Mouse (Mus musculus) embryonic fibroblast, embryonic 13.5 days (primary cell): Measurements from ENCODE around the gene Itgam.

ENCODE experiments used
- CTCF ChIP-seq: IDR thresholded peaks from 2 replicates; pipeline ENCODE4 v1.5.1; 2011; ENCODE audit warnings: mild to moderate bottlenecking, control low read depth, low read length, moderate library complexity, borderline replicate concordance; ENCODE audit not compliant: insufficient read depth
- POLR2A ChIP-seq: IDR thresholded peaks from 2 replicates; pipeline ENCODE4 v1.6.1; 2011; ENCODE audit warnings: low read depth, mild to moderate bottlenecking, control low read depth, low read length, moderate library complexity

- TF ChIP-seq POLR2A (no peak), CTCF (no peak)
These were observed 45.8 kb upstream of the Itgam start for GRCm38 (mm10) chr7:128016650-128017049.
